Mouse (Mus musculus): ENCODE measurements around the gene D10Wsu102e. TPM values are rescaled to one million over a fixed set of nuclear protein-coding genes. Genes with fewer than 3 reads are reported as not detected.

The D10Wsu102e gene
- total RNA-seq (2021): under 1 TPM; 0.45 to 0.57 TPM
- polyA plus RNA-seq (2012; rRNA removed): 0.14 and 0.26 TPM in 2 replicates
- long read RNA-seq, full-length matches to known transcripts: 4 of 8 reads
- long read RNA-seq, partial matches to known transcripts: 0 of 8 reads
- long read RNA-seq, other reads (novel, unspliced or antisense): 4 of 8 reads

DNA sequence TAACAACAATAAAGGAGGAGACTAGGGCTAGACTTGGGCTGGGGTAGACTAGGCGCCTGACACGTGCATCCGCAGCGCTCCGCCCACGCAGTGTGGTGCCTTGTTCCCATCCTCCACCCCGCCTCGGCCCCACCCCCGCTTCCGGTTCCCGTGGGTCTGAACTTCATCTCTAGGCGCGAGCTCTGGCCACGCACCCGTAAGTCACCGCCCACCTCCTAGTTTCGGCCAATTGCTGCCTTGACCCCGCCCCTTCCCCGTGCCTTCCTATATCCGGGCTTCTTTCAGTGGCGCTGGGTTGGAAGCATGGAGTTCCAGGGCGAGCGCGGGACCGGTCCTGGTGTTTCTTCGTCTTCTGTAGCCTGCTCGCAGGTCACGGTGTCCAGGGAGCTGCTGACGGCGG lies at the start of gene D10Wsu102e:
Gene D10Wsu102e, plus strand, starts transcription at position 266 of the 400 bp plus-strand sequence.
- Histone ChIP-seq H3K4me3 (peak within 1 kb of the TSS; percentile 72), H3K4me1 (ENCODE audit: control insufficient read depth, insufficient read depth, low read length) (no peaks in the 10 kb centered on the region; the same call in 1 of the 2 replicates), H3K79me2 (replicated peaks; ENCODE audit: control insufficient read depth, insufficient read depth, low read length) (no peaks in the 10 kb centered on the region), H3K27me3 (ENCODE audit: control insufficient read depth, insufficient read depth, low read length) (no peaks in the 10 kb centered on the region), H3K9ac (ENCODE audit: low read depth, low read length) (peak within 1 kb of the TSS; percentile 86), H3K27ac (peak within 1 kb of the TSS; percentile 36), H3K36me3 (ENCODE audit: control insufficient read depth, insufficient read depth, low read length) (peaks cover 3% of the 10 kb centered on the region; the same call in 1 of the 2 replicates)
- no peak for TF ChIP-seq CTCF (IDR thresholded peaks at IDR 0.05)
- TF ChIP-seq POLR2A (IDR thresholded peaks at IDR 0.05; ENCODE audit: insufficient read depth, low read depth, low read length): peak; percentile 81
- peak; percentile 57; the same call in 1 of the 2 replicates for TF ChIP-seq EP300 (IDR thresholded peaks at IDR 0.05; ENCODE audit: insufficient read depth, low read depth, low read length)
- intact Hi-C loops (cut with DNase I): loop anchor here (5.0 kb wide), 2 partner anchors 182 to 417 kb away; partner anchors contain the start of gene Washc4
- under 1% methylated on average over 30 of the region's 30 CpGs for WGBS
- peak; percentile 96 to 97 for DNase-seq

DNA sequence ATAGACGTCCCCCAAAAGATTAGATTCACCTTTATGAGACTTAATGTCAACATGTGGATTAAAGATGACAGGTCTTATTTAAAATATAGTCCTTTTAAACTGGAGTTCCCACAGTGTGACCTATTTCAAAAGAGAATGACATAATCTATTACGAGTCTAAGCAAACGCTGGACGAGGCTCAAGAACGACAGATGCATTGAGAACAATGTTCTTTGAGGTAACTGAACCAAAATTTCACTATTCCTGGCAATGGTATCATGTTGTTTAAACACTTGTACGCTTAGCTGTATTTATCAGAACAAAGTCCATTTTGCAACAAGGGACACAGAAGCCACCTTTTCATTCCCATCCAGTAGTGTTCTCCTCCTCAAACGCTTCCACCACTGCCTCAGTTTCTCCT lies 49.7 kb upstream of the D10Wsu102e start:
- H3K27ac ChIP-seq: no peak overlapping the region
- intact Hi-C loops (cut with DNase I): no loop called here
- no peaks in the 10 kb centered on the region for H3K36me3 ChIP-seq (ENCODE audit: control insufficient read depth, insufficient read depth, low read length)
- 73% methylated on average over 7 of the region's 7 CpGs for WGBS
- TF ChIP-seq CTCF (IDR thresholded peaks at IDR 0.05): no peak
- no peak overlapping the region for H3K9ac ChIP-seq (ENCODE audit: low read depth, low read length)
- no peaks in the 10 kb centered on the region for H3K27me3 ChIP-seq (ENCODE audit: control insufficient read depth, insufficient read depth, low read length)
- no peak overlapping the region for H3K4me3 ChIP-seq
- no peaks in the 10 kb centered on the region for H3K79me2 ChIP-seq (replicated peaks; ENCODE audit: control insufficient read depth, insufficient read depth, low read length)
- DNase-seq: no peak
- H3K4me1 ChIP-seq (ENCODE audit: control insufficient read depth, insufficient read depth, low read length): no peaks in the 10 kb centered on the region

DNA sequence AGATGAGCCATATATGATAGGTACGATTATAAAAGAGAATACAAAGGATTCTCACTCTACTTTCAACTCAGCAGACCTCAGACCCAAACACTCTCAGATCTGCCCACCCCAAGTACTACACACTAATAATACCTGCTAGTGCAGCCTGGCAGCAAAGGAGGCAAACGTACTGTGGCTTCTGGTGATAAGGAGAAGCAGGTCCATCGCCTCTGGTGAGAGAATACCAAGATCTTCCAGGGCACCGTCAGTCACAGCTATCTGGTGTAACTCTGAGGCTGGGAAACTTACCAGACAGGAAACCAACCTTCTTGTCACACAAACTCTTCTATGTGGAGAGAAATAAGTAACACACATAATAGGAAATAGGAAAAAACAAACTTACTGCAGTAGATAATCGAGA lies 47.0 kb upstream of the D10Wsu102e start:
- Histone ChIP-seq H3K9ac (ENCODE audit: low read depth, low read length) (no peak overlapping the region), H3K79me2 (replicated peaks; ENCODE audit: control insufficient read depth, insufficient read depth, low read length) (no peaks in the 10 kb centered on the region), H3K36me3 (ENCODE audit: control insufficient read depth, insufficient read depth, low read length) (no peaks in the 10 kb centered on the region), H3K27ac (no peak overlapping the region), H3K4me1 (ENCODE audit: control insufficient read depth, insufficient read depth, low read length) (no peaks in the 10 kb centered on the region), H3K27me3 (ENCODE audit: control insufficient read depth, insufficient read depth, low read length) (no peaks in the 10 kb centered on the region), H3K4me3 (no peak overlapping the region)
- intact Hi-C loops (cut with DNase I): no loop called here
- 49% methylated on average over 5 of the region's 5 CpGs for WGBS
- TF ChIP-seq EP300 (IDR thresholded peaks at IDR 0.05; ENCODE audit: insufficient read depth, low read depth, low read length) (no peak), POLR2A (IDR thresholded peaks at IDR 0.05; ENCODE audit: insufficient read depth, low read depth, low read length) (no peak)
- no peak for DNase-seq

DNA sequence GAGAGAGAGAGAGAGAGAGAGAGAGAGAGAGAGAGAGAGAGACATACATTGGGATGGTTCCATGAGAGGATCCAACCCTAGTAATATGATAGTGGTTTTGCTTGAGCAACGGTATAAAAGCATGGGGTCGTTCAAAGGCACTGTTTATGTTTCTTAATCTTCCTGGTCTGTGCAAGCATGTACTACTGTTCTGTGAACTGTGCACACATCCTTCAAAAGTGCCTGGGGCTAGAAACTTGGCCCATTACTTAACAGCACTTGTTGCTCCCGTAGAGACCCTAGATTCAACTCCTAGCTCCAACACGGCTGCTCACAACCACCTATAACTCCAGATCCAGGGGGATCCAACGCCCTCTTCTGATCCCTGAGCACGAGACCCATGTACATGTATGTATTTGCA lies 39.6 kb upstream of the D10Wsu102e start:
- no peak overlapping the region for H3K27ac ChIP-seq

GRCm38 (mm10) chr10:83320870-83321269 lies 39.2 kb upstream of the D10Wsu102e start:
- Histone ChIP-seq H3K27ac (no peak overlapping the region), H3K79me2 (replicated peaks; ENCODE audit: control insufficient read depth, insufficient read depth, low read length) (no peaks in the 10 kb centered on the region), H3K9ac (ENCODE audit: low read depth, low read length) (no peak overlapping the region), H3K36me3 (ENCODE audit: control insufficient read depth, insufficient read depth, low read length) (no peaks in the 10 kb centered on the region), H3K4me3 (no peak overlapping the region), H3K27me3 (ENCODE audit: control insufficient read depth, insufficient read depth, low read length) (no peaks in the 10 kb centered on the region), H3K4me1 (ENCODE audit: control insufficient read depth, insufficient read depth, low read length) (no peaks in the 10 kb centered on the region)
- DNase-seq: no peak
- intact Hi-C loops (cut with DNase I): no loop called here
- WGBS: 76% methylated on average over 7 of the region's 7 CpGs
- no peak for TF ChIP-seq CTCF (IDR thresholded peaks at IDR 0.05)
- TF ChIP-seq EP300 (IDR thresholded peaks at IDR 0.05; ENCODE audit: insufficient read depth, low read depth, low read length): no peak
- no peak for TF ChIP-seq POLR2A (IDR thresholded peaks at IDR 0.05; ENCODE audit: insufficient read depth, low read depth, low read length)

More for the DNA sequence above, 39.6 kb upstream of the D10Wsu102e start:
- TF ChIP-seq CTCF (IDR thresholded peaks at IDR 0.05) (no peak), EP300 (IDR thresholded peaks at IDR 0.05; ENCODE audit: insufficient read depth, low read depth, low read length) (no peak), POLR2A (IDR thresholded peaks at IDR 0.05; ENCODE audit: insufficient read depth, low read depth, low read length) (no peak)
- Histone ChIP-seq H3K4me3 (no peak overlapping the region), H3K4me1 (ENCODE audit: control insufficient read depth, insufficient read depth, low read length) (no peaks in the 10 kb centered on the region), H3K36me3 (ENCODE audit: control insufficient read depth, insufficient read depth, low read length) (no peaks in the 10 kb centered on the region), H3K27me3 (ENCODE audit: control insufficient read depth, insufficient read depth, low read length) (no peaks in the 10 kb centered on the region), H3K79me2 (replicated peaks; ENCODE audit: control insufficient read depth, insufficient read depth, low read length) (no peaks in the 10 kb centered on the region), H3K9ac (ENCODE audit: low read depth, low read length) (no peak overlapping the region)
- 82% methylated on average over 6 of the region's 6 CpGs for WGBS
- no peak for DNase-seq
- intact Hi-C loops (cut with DNase I): no loop called here

- TF ChIP-seq EP300 (IDR thresholded peaks at IDR 0.05; ENCODE audit: insufficient read depth, low read depth, low read length): no peak
- no peak for TF ChIP-seq POLR2A (IDR thresholded peaks at IDR 0.05; ENCODE audit: insufficient read depth, low read depth, low read length)
- no peak for TF ChIP-seq CTCF (IDR thresholded peaks at IDR 0.05)
- Histone ChIP-seq H3K36me3 (ENCODE audit: control insufficient read depth, insufficient read depth, low read length) (no peaks in the 10 kb centered on the region), H3K4me1 (ENCODE audit: control insufficient read depth, insufficient read depth, low read length) (no peaks in the 10 kb centered on the region), H3K27me3 (ENCODE audit: control insufficient read depth, insufficient read depth, low read length) (no peaks in the 10 kb centered on the region), H3K9ac (ENCODE audit: low read depth, low read length) (no peak overlapping the region), H3K79me2 (replicated peaks; ENCODE audit: control insufficient read depth, insufficient read depth, low read length) (no peaks in the 10 kb centered on the region), H3K27ac (no peak overlapping the region), H3K4me3 (no peak overlapping the region)
- intact Hi-C loops (cut with DNase I): no loop called here
- WGBS: 77% methylated on average over 6 of the region's 6 CpGs
- no peak for DNase-seq
Measured at GRCm38 (mm10) chr10:83321528-83321927, 38.5 kb upstream of the D10Wsu102e start.
